Mouse (Mus musculus): ENCODE measurements around the gene Il9.

Il9 gene

DNA sequence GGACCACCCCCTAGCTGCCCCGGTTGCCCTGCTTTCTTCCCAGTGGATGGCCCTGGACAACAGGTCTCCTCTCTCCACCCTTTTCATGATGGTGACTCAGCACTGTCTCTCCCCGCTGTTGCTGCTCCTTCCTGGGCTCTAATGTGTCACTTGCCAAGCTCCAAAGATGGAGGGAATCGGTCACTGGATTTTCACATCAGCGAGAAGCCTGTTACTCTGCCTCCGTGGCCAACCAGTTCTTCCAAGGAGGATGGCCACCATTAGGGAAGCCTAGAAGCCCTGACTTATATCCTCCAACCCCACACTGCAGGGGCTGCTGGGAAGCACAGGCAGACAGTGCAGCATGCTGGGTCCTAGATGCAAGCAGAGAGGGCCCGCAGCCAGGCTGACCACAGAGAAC lies 10.8 kb downstream of the Il9 start:
- no peak for DNase-seq (ENCODE audit: low spot score)

DNA sequence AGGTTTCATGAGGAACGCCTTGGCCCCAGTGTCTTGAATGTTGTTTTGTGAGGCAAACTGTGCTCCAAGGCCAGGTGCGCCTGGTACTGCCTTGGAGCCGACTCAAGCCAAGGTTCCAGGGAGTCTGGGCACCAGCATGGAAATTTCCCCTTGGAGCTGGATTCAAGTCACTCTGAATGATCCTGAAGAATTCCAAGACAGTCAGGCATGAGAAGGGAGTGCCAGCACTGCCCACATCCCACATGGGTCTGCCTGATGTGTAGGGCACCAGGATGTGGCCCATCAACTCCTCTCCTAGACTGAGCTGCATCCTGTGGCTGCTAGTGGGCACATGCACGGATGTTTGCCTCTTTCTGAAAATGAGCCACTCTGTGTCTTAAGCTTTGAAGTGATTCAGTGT lies 13.5 kb downstream of the Il9 start:
- no peak for DNase-seq (ENCODE audit: low spot score)

DNA sequence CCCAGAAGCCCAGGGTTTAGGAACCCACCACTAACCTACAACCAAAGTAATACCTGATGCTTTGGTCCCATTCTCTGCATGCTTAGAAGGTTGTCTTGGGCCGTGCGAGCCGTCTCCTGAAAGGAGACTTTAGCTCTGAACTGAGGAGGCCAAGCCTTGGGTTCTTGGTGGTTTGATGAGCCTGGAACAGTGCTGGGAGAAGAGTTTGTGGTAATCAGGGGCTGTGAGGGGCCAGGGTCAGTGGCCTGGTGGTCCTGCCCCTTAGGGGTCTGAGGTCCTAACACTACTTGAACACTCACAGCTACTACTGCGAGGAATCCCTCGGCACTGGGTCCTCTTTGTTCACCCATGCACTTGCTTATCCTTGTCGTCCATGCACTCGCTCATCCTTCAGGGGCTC lies 14.3 kb downstream of the Il9 start:
- no peak for DNase-seq (ENCODE audit: low spot score)

DNA sequence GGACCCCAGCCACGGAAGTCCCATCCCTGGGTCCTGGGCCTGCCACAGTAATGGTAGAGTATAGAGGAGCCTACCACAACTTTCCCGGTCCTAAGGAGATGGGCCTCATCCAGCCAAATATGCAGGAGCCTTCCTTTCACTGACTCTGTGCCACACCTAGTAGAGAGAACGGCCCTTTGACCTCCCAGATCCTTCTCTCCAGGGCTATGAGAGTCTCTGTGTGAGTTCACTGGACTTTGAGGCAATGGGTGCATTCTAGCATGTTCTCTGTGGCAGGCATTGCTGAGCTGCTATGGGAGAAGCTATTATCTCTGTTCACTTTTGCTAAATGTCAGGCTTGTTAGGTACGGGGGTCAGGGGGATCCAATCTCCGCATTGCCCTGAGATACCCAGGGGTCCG lies 18.3 kb downstream of the Il9 start:
- DNase-seq (ENCODE audit: low spot score), result no peak

DNA sequence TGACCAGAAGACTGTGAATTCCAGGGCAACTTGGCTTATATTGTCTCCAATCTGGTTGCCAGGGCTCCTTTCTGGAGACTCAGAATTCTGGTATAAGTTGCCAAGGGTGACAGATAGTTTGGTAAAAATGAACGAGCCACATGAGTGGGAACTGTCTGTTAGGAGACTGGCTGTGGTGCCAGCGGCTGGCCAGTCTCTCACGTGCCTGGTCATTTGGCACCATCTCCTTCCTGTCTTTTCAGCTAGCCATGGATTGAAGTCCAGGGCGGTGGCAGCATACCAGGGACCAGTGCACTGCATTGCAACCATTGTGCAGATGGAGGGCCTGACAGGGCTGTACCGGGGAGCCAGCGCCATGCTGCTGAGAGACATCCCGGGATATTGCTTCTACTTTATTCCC lies 18.8 kb downstream of the Il9 start:
- DNase-seq (ENCODE audit: low spot score), result no peak

DNA sequence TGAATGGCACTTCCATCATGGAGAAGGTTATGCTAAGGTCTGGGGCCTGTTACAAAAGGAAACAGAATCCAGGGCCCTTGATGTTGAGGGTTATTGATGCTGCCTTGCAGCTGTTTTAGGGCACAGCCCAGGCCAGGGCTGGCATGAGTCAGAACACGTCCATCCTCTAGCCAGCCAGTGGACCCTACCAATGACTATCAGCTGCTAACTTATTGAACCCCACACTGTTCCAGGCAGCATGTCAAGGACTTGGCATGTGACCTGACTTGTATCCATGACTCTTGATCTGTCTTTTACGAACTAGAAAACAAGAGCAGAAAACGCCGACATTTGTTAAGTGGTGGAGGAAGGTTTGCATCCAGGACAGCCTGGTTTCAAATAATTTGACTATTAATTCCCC lies 19.3 kb downstream of the Il9 start:
- DNase-seq (ENCODE audit: low spot score), result no peak

DNA sequence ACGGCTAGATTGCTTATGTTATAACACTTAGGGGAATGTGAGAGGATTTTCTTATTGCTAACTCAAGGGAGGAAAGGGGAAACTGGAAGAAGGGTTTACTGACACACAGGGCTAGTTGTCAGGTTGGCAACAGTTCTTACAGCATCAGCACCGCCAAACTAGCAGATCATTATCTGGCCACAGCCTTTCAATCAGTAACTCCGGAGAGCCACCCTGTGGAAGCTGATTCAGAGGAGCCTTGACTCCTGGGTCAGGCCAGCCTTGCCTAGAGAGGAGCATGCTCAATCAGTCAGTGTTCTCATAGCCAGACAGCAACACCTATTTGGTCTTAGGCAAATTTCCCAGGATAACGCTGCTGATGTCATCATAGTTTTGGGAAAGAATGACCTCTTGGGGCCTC lies 20.6 kb downstream of the Il9 start:
- no peak for DNase-seq (ENCODE audit: low spot score)

DNA sequence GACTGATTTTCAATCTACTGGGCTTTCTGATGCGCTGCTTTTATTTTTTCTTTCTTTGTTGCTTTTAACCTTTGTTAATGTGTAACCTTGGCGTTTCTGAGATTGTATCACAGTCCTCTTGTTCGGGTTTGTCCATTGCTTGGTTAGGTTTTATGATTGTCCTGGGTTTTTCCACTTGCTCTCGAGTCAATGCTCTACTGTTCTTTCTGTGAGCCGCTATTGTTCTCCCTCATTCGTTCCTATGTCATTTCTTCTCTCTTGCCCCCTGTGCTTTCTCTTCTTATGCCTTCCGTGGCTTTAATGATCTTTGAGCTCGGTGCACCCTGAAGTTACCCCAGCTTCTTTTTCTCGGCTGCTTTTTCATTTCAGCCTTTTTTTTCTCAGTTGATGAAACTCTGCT lies 24.0 kb downstream of the Il9 start:
- no peak for DNase-seq (ENCODE audit: low spot score)

DNA sequence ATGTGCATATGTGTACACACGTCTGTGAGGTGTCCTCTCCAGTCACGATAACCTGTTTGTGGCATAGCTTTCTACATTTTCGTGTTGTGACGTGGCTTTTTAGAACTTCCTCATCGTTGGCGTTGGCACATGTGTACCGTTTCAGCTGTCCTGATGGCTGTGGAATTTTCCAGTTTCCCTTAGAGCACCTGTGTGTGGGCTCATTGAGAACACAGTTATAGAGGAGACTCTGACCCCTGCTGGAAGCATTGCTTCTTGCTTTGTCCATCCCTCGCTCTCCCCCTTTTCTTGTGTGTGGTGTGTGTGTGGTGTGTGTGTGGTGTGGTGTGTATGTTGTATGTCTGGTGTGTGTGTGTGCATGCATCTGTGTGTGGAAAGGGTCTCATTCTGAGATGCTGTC lies 32.0 kb downstream of the Il9 start:
- DNase-seq (ENCODE audit: low spot score), result no peak

DNA sequence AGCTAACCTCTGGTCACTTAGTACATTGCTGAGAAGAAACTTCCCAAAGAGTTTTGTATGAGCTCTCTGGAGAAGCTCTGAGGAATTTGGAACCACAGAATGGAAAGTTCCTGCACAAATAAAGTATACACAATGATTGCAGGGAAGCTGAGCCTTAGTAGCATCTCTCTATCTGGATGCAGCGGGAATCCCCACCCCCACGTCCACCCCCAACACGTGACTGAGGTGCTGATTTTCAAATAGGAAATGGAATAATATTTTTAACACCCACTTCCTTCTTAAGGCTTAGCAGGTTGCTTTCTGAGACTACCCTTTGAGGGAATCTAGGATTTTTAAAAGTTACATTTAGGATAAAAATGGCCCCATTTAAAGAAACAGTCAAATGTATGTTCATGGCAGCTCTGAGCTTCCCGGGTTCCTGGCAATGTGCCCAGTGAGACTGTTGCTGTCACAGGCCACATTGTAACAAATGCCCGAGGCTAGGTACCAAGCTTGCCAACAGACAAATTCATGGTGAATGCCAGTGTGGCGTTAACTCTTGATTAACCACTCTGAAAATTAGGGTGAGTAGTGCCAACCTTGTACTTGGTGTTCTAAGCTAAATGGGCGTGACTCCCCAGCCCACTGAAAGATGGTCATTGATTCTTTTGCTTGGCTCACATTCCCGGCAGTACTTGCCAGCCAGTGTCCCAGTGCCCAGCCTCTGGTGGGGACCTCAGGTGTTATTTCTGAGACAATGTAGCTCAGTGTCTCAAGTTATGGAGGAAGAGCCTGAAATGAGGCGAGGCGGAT lies 32.6 kb downstream of the Il9 start:
- no peak for DNase-seq (ENCODE audit: low spot score)

DNA sequence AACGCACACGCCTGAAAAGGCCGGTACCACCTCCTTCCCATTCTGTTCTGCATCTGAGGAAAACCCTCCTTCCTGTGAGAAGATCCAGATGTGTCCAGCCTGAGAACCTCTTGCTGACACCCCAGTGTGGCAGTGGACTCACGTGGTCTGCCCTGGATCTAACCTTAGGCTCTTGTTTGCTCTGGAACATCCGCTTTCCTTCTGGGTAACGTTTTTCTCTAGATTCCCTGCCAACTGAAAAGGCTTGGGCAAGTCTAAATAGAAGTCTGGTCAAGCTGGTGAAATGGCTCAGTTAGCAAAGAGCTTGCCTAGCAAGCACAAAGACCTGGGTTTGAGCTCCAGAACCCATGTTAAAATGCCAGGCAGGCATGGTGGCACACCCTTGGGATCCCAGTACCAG lies 37.0 kb downstream of the Il9 start:
- no peak for DNase-seq (ENCODE audit: low spot score)

DNA sequence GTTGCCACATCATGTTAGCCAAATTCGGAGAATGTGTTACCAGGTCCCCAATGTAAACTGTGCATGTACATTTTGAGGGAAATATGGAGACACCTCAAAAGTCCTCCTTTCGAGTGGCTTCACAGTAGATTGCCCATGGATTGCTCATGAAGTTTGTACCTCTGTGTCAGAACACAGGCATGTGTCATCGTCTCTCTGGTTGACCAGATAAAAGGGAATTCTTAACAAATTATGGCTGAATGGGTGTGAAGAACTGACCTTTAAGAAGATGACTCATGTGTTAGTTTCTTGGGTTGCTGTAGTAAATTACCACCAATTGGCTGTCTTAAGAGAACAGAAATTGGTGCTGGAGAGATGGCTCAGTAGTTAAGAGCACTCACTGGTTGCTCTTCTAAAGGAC lies 37.9 kb downstream of the Il9 start:
- no peak for DNase-seq (ENCODE audit: low spot score)

DNA sequence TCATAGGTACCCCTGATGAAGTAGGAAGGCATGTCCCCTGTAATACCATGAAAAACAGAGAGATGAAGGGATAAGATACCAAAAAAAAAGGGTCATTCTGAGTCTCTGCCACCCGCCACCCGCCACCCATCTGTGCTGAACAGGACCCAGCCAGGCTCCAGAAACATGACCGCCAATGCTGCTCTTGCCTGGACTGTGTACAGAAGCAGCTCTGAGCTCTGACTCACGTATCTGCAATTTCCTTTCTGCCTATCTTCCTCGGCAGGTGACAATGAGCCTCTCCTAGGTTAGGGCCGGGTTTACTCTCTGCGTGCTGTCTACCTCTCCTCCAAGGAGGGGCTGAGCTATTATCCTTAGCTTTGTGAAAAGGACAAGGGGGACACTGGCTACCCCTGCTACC lies 38.6 kb downstream of the Il9 start:
- no peak for DNase-seq (ENCODE audit: low spot score)

DNA sequence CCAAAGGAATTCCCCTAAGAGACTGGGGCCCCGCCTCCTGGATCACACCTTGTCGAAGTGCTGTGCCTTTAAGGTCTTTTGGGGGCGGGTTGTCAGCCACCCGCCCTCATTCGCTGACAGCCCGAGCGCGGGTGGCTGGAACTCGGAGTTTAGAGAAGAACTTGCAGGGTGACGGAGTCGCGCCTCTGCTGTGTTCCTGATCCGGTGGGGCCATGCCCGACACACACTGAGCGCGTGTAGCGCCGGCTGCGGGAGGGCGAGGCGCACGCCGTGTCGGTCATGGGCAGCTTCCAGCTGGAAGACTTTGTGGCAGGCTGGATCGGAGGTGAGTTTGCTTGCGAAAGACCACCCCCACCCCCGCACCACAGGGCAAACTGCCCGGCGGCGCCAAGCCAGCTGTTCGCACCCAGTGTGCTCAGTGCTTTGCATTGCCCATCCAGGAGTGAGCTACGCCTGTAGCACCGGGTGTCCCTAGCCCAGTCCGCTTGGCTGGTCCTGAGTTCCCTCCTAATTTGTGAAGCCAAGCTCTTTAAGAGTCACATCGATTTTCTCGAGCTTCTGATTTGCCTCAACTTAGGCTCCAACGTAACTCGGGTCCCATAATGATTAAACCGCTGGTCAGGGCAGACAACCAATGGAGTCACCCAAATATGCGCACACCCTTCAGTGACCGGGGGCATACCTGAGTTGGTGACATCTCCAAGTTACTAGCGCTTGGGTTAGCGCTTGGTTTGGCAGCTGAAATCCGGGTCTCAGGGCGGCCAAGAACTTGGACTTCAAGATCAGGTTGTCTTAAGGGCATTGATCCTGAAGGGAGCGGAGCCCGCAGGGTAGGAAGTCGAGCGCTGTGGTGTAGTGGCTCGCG lies 43.6 kb downstream of the Il9 start, which contains the start of gene Slc25a48:
Gene Slc25a48 (plus strand): TSS at position 145 of the 865 bp plus-strand sequence.
- DNase-seq (ENCODE audit: low spot score), result peak; percentile 37

DNA sequence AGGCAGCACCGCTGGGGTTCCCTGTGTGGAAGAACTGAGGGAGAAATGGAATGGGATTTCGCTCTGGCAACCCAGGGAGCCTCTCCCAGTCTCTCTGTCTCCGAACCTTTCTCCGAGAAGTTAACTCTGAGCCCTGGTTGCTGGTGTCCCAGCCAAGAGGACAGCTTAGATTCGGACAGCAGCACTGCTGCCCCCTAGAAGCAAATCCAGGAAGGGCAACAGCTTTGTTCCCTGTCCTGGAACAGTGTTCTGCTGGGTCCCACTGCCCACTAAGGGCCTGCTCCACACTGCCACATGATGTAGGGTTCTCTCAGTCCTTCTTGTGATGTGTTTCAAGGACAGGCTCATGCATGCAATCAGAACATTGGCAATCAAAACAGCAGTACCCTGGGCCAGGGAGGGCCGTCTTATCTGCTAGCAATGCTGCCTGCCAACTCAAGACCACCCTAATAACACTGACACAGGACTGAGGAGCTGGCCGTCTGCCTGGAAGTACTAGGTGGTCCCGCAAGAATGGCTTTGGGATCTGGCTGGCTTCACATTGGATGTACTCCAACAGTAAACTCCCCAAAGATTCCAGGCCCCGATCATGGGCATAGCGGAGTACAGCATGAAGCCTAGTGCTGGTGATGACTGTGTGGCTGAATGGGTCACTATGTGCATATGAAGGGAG lies 46.3 kb downstream of the Il9 start:
- no peak for DNase-seq (ENCODE audit: low spot score)

DNA sequence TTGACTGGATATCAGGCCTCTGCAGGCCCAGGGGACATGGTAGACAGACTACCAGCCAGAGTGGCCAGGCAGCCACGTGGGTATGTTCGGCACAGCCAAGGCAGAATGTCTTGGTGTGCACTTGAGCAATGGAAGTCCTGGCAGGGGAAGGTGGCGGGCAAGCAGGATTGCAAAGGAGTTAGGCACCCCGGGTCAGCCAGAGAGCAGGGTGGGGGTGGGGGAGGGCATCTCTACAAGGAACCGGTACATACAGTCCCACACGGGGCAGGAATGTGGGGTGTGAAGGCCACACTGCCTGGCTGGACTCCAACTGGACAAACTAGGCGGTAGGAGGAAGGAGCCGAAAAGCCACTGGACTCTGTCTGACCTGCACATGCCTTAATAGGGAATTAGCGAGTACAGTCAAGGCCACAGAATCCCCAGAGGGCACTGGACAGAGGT lies 47.7 kb downstream of the Il9 start:
- no peak for DNase-seq (ENCODE audit: low spot score)

DNA sequence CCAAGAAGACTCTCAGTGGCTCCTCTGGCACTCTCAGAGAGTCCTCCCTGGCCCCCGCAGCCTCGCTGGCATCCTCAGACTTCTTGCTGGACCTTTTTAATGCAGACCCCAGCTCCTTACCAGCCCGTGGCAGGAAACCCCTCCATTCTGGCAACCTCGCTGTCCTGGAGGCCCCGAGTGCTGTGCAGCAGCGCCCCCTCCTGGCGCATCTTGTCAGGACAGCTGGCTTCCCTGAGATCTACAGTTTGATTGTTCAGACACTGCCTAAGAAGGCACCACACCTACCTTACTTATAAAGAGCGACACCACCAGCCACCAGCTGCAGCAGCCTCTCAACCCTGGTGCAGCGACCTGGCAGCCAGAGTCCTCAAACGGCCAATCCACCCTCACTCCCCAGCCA lies 48.6 kb downstream of the Il9 start:
- peak; percentile 75 for DNase-seq (ENCODE audit: low spot score)

DNA sequence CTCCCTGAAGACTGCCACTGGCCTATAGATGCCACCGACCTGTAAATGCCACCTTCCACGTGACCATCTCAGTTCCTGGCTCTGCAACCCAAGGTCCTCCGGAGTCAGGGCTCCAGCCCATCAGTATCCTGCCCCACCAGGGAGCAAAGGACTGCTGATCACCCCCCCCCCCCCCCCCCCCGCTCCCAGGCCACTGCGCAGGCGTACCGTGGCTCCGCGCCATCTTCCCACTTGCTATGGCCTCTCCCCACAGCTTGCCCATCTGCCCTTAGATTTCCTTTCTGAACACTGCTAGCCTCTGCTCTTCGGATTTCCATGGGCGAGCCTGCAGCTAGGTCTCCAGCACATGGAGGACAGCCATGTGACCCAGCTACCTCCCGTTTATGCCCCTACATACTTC lies 49.5 kb downstream of the Il9 start:
- DNase-seq (ENCODE audit: low spot score), result no peak

Data from ovary, postnatal 14 days (tissue).